In genomic region chr2:131561344-131561870, GRCm38 (mm10) we compare ENCODE assay signal across 9 mouse cellular contexts. TPM values are rescaled to one million over a fixed set of nuclear protein-coding genes. Genes with fewer than 3 reads are reported as not detected.
DNase-seq lines count a peak whose midpoint lies in the region; ATAC-seq lines count a peak whose summit lies in the region.
"Had no signal": no experiment of that assay in that cellular context is flagged by ENCODE, and none has a peak within 500 bp of the region (broad histone marks: within the 10 kb centered on the region; RNA-seq: fewer than 3 reads in every experiment).

No protein-coding gene starts in this region.

- peaks cover 84% of the 10 kb centered on the region for H3K27me3 ChIP-seq in heart, embryonic 12.5 days (replicated peaks)
- peaks cover 51% of the 10 kb centered on the region for H3K27me3 ChIP-seq in heart, embryonic 16.5 days (ENCODE audit: control insufficient read depth, insufficient read depth, low read length)

- peaks cover 13% of the 10 kb centered on the region; the same call in 1 of the 2 replicates for H3K4me1 ChIP-seq in heart, embryonic 12.5 days (replicated peaks)
- H3K4me1 ChIP-seq in heart, embryonic 16.5 days (ENCODE audit: control insufficient read depth, insufficient read depth, low read length) = 0 out of 2 replicates have a peak, but pooled peaks cover 3% of the 10 kb centered on the region

- no peaks in the 10 kb centered on the region for H3K36me3 ChIP-seq in heart, embryonic 12.5 days
- no peaks in the 10 kb centered on the region for H3K36me3 ChIP-seq in heart, embryonic 16.5 days (ENCODE audit: control insufficient read depth, insufficient read depth)
- H3K36me3 ChIP-seq: G1E had no signal

- H3K27ac ChIP-seq in heart, embryonic 12.5 days (ENCODE audit: poor library complexity, severe bottlenecking) = no peak overlapping the region
- H3K27ac ChIP-seq in heart, embryonic 16.5 days (ENCODE audit: low read length) = no peak overlapping the region

- H3K4me3 ChIP-seq in heart, embryonic 12.5 days = peak overlapping the region; percentile 54
- peak overlapping the region; percentile 66 for H3K4me3 ChIP-seq in heart, embryonic 16.5 days (ENCODE audit: low read length)

- no peak for ATAC-seq in heart, embryonic 12.5 days (ENCODE audit: insufficient number of reproducible peaks, low FRiP score)
- ATAC-seq in heart, embryonic 16.5 days (replicated peaks; ENCODE audit: extremely low read depth, insufficient read depth, low FRiP score) = no peak
- ATAC-seq in megakaryocyte progenitor cell, adult 5-6 weeks (replicated peaks; ENCODE audit: poor library complexity) = peak; percentile 12; the same call in 1 of the 2 replicates
- ATAC-seq in cerebellum, adult (ENCODE audit: insufficient number of reproducible peaks, low FRiP score, low TSS enrichment) = no peak

- 2% methylated on average over 33 of the region's 33 CpGs for WGBS in heart, embryonic 12.5 days
- WGBS in heart, embryonic 16.5 days = 7% methylated on average over 33 of the region's 33 CpGs

- no peaks in the 10 kb centered on the region for H3K9me3 ChIP-seq in heart, embryonic 12.5 days (replicated peaks)
- H3K9me3 ChIP-seq in heart, embryonic 16.5 days (replicated peaks; ENCODE audit: control insufficient read depth, low read length) = no peaks in the 10 kb centered on the region

- no peak overlapping the region for H3K9ac ChIP-seq in heart, embryonic 12.5 days
- H3K9ac ChIP-seq in heart, embryonic 16.5 days (ENCODE audit: low read length) = peak overlapping the region; percentile 77

- no peak for DNase-seq in heart, adult 8-10 months (ENCODE audit: low spot score)
- DNase-seq in R1 (ENCODE audit: low read depth, low spot score) (peak; percentile 37), MN1 (ENCODE audit: low spot score) (no peak)
- no peak for DNase-seq in embryo, embryonic 10 days (ENCODE audit: low spot score)

- H3K4me2 ChIP-seq in heart, embryonic 12.5 days = peak overlapping the region; percentile 79
- peak overlapping the region; percentile 82 for H3K4me2 ChIP-seq in heart, embryonic 16.5 days (ENCODE audit: low read depth, low read length)

RNA-seq across cellular contexts. Expression of gene Adra1d, which starts 0.7 kb away (rescaled TPM):
- 0.23 and 0.45 TPM in 2 replicates for polyA plus RNA-seq in heart, embryonic 12.5 days (2016; fragmentation: Nextera tagmentation; extraction: Ambion mirVana)
- 1 to 10 TPM; 2.7 to 5.5 (median 3.9) TPM for total RNA-seq in heart, adult 8-10 months (2022)
- 1.0 and 1.5 TPM in 2 replicates for polyA plus RNA-seq in heart, embryonic 16.5 days (2015; fragmentation: Nextera tagmentation; extraction: Ambion mirVana)
- total RNA-seq in megakaryocyte progenitor cell, adult 5-6 weeks (2015) = not detected in 2 replicates
- not detected in 2 replicates for total RNA-seq in megakaryocyte progenitor cell, adult 5-6 weeks (2017)
- total RNA-seq: G1E had no signal
- polyA plus RNA-seq: G1E had no signal
